Mouse (Mus musculus): ENCODE results near the gene Fam114a1.

Fam114a1 gene

GRCm38 (mm10) chr5:64969861-64970771 lies at the start of gene Fam114a1:
Gene Fam114a1 (plus strand): TSS chr5:64970071.
- peak; percentile 84 to 87 for DNase-seq (ENCODE audit: low spot score in 2 of 2)

GRCm38 (mm10) chr5:64922891-64923381 lies 46.9 kb upstream of the Fam114a1 start:
- peak; percentile 10 to 17 for DNase-seq (ENCODE audit: low spot score in 2 of 2)

- DNase-seq (ENCODE audit: low spot score in 2 of 2) = no peak
Measured at GRCm38 (mm10) chr5:64932215-64932614, 37.7 kb upstream of the Fam114a1 start.

DNA sequence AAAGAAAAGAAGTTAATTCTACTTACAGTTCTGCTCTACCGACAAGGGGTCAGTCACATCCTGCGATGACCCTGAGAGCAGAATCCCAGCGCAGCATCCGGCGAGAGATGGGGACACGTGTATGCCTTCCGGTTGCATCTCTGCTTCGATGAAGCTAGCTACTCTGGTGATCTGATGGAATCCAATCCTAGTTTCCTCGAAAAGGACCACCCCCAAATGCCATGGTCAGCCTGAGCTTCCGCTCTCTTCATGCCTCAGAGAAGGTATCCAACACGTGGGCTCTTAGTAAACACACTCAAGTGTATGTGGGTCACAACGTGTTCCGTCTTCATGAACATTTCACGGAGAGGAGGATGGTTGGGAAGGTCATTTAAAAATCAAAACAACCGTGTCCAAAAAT lies 37.1 kb upstream of the Fam114a1 start:
- DNase-seq (ENCODE audit: low spot score in 2 of 2) = no peak

DNA sequence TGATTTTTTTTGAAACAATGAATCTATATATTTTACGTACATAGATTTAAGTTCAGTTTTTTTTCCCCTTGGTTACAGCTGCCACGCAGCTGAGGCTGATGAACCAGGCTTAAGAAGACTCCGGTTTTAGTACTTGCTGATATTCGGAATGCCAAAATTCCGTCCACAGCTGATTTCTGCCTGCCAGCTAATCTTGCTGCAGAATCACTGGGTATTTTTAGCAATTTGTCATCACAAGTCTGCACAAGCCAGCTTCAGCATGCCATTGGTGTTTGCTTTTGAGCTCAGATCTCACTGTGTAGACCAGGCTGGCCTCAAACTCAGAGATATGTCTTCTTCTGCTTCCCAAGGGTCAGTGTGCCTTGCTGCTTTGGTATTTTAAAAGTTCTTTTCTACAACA lies 18.4 kb upstream of the Fam114a1 start:
- no peak for DNase-seq (ENCODE audit: low spot score in 2 of 2)

GRCm38 (mm10) chr5:64954931-64955330 lies 14.9 kb upstream of the Fam114a1 start:
- DNase-seq (ENCODE audit: low spot score in 2 of 2) = no peak

- peak in 1 of 2 experiments; percentile 14 for DNase-seq (ENCODE audit: low spot score in 2 of 2)
Measured at GRCm38 (mm10) chr5:64958991-64959842, 10.7 kb upstream of the Fam114a1 start.

- DNase-seq (ENCODE audit: low spot score in 2 of 2) = peak; percentile 56
Measured at GRCm38 (mm10) chr5:64959843-64960230, 10.0 kb upstream of the Fam114a1 start, which contains the start of gene Tlr6. Gene Tlr6 (minus strand): TSS chr5:64960097.

- DNase-seq (ENCODE audit: low spot score in 2 of 2) = peak; percentile 8 to 57
Measured at GRCm38 (mm10) chr5:64960857-64961391, 8.9 kb upstream of the Fam114a1 start.

DNA sequence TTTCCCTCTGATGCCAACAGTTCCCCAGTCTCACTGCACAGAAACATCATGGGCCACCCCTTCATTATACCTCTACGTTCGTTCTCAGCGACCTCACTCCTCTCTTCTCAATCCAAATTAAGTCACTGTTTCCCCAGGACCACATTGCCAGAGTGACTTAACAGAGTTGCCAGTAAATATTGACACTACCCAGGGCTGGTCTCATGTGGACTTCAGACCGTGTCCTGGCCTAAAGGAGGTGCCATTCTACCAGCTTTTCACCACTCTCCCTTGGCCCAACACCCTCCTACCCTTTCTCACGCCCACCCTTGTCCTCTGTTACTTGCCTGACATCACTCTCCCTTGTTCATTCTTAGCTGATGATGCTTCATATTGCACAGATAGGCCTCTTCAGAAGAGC lies 6.6 kb upstream of the Fam114a1 start:
- no peak for DNase-seq (ENCODE audit: low spot score in 2 of 2)

DNA sequence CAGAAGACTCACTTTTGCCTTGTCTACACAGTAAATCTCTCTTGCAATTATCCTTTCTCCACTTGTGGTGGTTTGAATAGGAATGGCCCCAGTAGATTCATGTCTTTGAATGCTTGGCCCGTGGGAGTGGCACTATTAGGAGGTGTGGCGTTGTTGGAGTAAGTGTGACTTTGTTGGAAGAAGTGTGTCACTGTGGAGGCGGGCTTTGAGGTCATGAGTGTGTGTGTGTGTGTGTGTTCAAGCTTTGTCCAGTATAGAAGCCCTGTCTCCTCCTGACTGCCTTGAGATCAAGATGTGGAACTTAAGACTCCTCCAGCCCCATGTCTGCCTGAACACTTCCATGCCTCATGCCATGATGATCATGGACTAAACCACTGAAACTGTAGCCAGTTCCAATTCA lies 6.1 kb upstream of the Fam114a1 start:
- no peak for DNase-seq (ENCODE audit: low spot score in 2 of 2)

DNA sequence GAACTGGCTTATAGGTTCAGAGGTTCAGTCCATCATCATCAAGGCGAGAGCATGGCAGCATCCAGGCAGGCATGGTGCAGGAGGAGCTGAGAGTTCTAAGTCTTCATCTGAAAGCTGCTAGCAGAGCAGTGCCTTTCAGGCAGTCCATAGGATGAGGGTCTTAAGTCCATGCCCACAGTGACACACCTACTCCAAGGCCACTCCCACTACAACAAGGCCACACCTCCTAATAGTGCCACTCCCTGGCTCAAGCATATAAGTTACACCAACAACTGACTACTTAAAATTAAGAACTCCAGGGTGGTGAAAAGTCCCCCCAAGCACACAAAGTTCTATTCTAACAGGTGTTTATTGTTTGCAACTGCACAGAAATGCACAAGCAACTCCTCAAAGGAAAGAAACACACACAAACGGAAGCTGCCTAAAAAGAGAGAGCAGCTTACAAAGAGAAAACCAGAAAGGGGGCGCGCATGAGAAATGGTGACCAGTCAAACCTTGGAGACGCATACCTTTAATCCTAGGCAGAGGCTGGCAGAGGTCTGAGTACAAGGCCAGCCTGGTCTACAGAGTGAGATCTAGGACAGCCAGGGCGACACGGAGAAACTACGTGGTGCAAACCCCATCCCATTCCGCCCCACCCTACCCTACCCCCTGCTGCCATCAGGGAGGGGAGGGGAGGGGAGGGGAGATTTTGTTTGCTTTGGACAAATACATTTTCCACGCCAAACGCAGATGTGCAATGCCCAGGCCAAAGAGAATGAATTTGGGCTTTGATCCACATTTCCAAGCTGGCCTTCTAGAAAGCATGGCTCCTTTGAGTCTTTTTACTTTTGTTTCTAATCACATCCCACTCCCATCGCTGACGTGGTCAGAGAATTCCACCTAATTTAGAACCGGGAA lies 660 bp upstream of the Fam114a1 start:
- peak in 1 of 2 experiments; percentile 26 for DNase-seq (ENCODE audit: low spot score in 2 of 2)

DNA sequence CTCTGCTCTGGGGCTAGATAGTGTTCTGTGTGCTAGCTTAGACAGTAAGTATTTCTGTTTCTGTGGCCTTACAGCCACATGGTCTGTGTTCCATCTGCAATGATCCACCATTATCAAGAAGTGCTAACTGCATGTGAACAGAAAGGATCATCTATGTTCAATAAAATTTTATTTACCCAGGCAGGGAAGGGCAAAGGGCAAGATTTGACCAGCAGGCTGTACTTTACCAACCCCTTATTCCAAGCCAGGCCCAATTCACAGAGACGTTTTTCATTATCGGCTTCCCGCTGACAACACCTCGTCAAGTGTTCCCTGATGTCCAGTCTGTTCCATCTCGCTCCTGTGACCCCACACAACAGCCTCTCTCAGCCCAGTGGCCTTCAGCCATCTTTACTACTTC lies 5.2 kb downstream of the Fam114a1 start:
- DNase-seq (ENCODE audit: low spot score in 2 of 2) = no peak

GRCm38 (mm10) chr5:64977128-64977527 lies 7.3 kb downstream of the Fam114a1 start:
- DNase-seq (ENCODE audit: low spot score in 2 of 2) = no peak

GRCm38 (mm10) chr5:64985971-64986370 lies 16.1 kb downstream of the Fam114a1 start:
- DNase-seq (ENCODE audit: low spot score in 2 of 2) = peak; percentile 42 to 76

GRCm38 (mm10) chr5:64989940-64990339 lies 20.1 kb downstream of the Fam114a1 start:
- DNase-seq (ENCODE audit: low spot score in 2 of 2) = no peak

GRCm38 (mm10) chr5:64992540-64992939 lies 22.7 kb downstream of the Fam114a1 start:
- peak in 1 of 2 experiments; percentile 16 for DNase-seq (ENCODE audit: low spot score in 2 of 2)

DNA sequence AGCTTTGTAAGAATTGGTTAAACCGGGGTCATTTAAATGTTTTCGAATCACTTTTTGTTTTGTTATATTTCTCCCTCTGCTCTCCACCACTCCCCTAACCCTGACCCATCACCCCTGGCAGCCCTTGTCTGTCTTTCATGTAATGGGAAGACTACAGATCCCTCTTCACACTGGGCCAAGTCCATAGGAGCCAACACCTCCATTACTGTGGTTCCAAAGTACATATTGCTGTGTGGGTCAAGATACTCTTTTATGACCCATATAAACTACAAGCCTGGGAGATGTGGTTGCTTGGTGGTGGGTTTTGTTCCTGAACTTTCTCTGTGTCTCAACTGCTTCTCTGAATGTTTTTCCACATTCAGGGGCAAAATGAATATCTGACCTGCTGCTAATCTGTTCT lies 25.5 kb downstream of the Fam114a1 start:
- no peak for DNase-seq (ENCODE audit: low spot score in 2 of 2)

- peak in 1 of 2 experiments; percentile 21 for DNase-seq (ENCODE audit: low spot score in 2 of 2)
Measured at GRCm38 (mm10) chr5:65002940-65003824, 33.3 kb downstream of the Fam114a1 start.
